Mouse (Mus musculus) brown adipose tissue, adult 24 weeks (tissue): ENCODE results near the gene Msmp. TPM values are rescaled to one million over a fixed set of nuclear protein-coding genes. Genes with fewer than 3 reads are reported as not detected.
A peak's percentile ranks its signal among the peaks of the same experiment; 100 is the strongest.
"Not testable (repeated sequence)": the region's sequence is repeated elsewhere in the genome, so short reads cannot be mapped to it uniquely, and the experiment has no call there.

Experiments
- H3K27ac ChIP-seq: fragments of 200-500 bp; replicated peaks from 2 replicates; pipeline ENCODE4 v1.5.1; 2012; ENCODE audit warnings: low read depth, mild to moderate bottlenecking, low read length
- H3K4me1 ChIP-seq: fragments of 200-500 bp; 2 replicates; pipeline ENCODE4 v1.6.1; 2012; ENCODE audit warnings: low read length, mixed read lengths; ENCODE audit not compliant: control insufficient read depth, insufficient read depth, insufficient read length
- H3K4me3 ChIP-seq: fragments of 200-500 bp; 2 replicates; pipeline ENCODE4 v1.5.1; 2012; ENCODE audit warnings: low read depth, mild to moderate bottlenecking, low read length, moderate library complexity; ENCODE audit not compliant: insufficient read depth
- polyA plus RNA-seq: library from polyadenylated mRNA; stranded (reverse); fragments of >200 nt; gene quantifications from 2 replicates; pipeline ENCODE4 v1.2.4, GENCODE M21; 2012; ENCODE audit not compliant: missing spikeins, insufficient read depth, insufficient read length

The Msmp gene
- polyA plus RNA-seq, 1 experiment: not detected

DNA sequence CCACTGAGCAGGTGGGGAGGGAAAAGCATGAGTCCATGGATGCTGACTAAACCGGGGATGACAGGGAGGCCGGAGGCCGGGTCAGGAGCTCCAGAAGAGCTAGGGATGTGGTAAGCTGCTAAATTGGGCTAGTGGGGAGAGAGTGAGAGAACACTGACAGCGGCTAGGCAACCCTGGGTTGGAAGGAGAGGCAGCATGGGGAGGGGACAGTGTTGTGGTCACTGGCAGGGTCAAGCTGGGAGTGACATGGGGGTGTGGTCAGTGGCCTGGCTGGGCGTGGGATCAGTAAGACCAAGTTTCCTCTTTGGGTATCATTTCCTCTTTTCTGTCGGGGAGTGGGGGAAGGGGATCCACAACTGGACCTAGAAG is 24.1 kb downstream of the Msmp start:
- H3K27ac ChIP-seq: peak overlapping the region; percentile 77
- H3K4me3 ChIP-seq: peak overlapping the region; percentile 92
- peaks cover 26% of the 10 kb centered on the region for H3K4me1 ChIP-seq

DNA sequence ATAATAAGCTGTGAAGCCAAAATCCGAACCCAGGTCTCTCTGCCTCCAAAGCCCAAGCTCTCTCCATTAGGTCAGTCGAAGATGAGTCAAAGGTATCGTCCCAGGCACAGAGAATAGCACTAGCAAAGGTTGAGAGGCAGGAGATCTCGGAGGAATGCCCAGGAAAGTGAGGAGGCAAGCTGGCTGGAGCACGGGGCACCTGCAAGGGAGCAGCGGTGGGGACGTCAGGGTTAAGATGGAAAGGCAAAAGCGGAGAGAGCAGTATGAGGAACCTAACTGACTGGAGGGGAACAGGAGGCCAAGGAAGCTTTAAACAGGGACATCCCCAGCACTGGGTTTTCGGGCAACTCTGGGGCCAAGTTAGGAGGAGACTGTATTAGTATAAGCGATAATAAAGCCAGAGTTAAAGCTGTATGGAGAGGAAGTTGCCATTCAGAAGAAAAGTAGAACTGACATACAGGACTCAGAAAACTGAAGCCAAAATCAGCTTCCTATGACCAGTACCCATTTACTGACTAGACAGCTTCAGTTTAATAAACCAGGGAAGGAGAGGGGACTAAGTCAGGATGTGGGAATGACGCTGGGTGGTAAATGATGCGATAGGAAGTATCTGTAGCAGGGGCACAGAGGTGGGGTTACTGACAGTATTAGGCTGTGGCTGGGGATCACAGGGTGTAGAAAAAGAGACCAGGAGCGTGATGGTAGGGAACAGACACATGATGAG is 24.6 kb downstream of the Msmp start:
- H3K4me3 ChIP-seq: peak overlapping the region; percentile 92
- peaks cover 26% of the 10 kb centered on the region for H3K4me1 ChIP-seq
- H3K27ac ChIP-seq: peak overlapping the region; percentile 77

- H3K4me3 ChIP-seq: peak overlapping the region; percentile 34
- H3K27ac ChIP-seq: peak overlapping the region; percentile 58
- H3K4me1 ChIP-seq: peaks cover 26% of the 10 kb centered on the region
Observed at GRCm38 (mm10) chr4:43558631-43559356, 25.5 kb downstream of the Msmp start.

GRCm38 (mm10) chr4:43558028-43558630 is 26.2 kb downstream of the Msmp start:
- peak overlapping the region; percentile 8 for H3K4me3 ChIP-seq
- peaks cover 26% of the 10 kb centered on the region for H3K4me1 ChIP-seq
- peak overlapping the region; percentile 58 for H3K27ac ChIP-seq

GRCm38 (mm10) chr4:43555926-43556325 is 28.4 kb downstream of the Msmp start:
- Histone ChIP-seq H3K4me1 (peaks cover 26% of the 10 kb centered on the region), H3K27ac (no peak overlapping the region)

GRCm38 (mm10) chr4:43553891-43554290 is 30.4 kb downstream of the Msmp start:
- Histone ChIP-seq H3K4me1 (peaks cover 11% of the 10 kb centered on the region), H3K4me3 (no peak overlapping the region), H3K27ac (no peak overlapping the region)

More at GRCm38 (mm10) chr4:43555926-43556325, 28.4 kb downstream of the Msmp start:
- no peak overlapping the region for H3K4me3 ChIP-seq

DNA sequence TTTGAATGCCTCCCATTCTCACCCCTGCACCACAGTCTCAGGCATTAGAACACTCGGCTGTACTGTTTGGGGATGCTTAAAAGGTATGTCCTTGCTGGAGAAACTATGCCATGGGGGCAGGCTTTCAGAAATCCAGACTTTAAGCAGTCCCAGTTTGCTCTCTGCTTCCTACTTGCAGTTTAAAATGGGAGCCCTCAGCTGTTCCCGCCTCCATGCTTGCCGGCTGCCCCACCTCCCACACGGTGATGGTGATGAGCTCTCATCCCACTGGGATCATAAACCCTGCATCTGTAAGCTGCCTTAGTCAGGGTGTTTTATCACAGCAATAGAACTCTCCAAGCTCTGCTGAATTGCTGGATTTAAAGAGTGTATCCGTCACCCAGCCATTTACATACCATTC is 31.9 kb downstream of the Msmp start:
- H3K4me3 ChIP-seq: no peak overlapping the region
- H3K27ac ChIP-seq: no peak overlapping the region

DNA sequence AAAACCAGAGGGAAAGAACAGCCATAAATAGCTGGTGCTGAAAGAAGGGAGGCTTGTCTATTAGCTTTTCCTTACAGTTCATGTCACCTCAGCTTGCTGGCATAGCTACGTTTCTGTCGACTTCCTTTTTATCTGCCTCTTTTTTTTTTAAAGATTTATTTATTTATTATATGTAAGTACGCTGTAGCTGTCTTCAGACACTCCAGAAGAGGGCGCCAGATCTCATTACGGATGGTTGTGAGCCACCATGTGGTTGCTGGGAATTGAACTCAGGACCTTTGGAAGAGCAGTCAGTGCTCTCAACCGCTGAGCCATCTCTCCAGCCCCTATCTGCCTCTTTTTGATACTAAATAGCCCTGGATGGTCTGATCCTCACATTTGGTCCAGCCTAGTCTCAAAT is 32.4 kb downstream of the Msmp start:
- H3K4me1 ChIP-seq, H3K27ac ChIP-seq, H3K4me3 ChIP-seq: not testable (repeated sequence)

More for the DNA sequence above, 31.9 kb downstream of the Msmp start:
- H3K4me1 ChIP-seq: no peaks in the 10 kb centered on the region; the same call in 1 of the 2 replicates

GRCm38 (mm10) chr4:43549055-43549454 is 35.2 kb downstream of the Msmp start:
- no peaks in the 10 kb centered on the region for H3K4me1 ChIP-seq
- no peak overlapping the region for H3K27ac ChIP-seq
- no peak overlapping the region for H3K4me3 ChIP-seq

GRCm38 (mm10) chr4:43547160-43547559 is 37.1 kb downstream of the Msmp start:
- no peak overlapping the region for H3K27ac ChIP-seq
- H3K4me3 ChIP-seq: no peak overlapping the region
- no peaks in the 10 kb centered on the region for H3K4me1 ChIP-seq

DNA sequence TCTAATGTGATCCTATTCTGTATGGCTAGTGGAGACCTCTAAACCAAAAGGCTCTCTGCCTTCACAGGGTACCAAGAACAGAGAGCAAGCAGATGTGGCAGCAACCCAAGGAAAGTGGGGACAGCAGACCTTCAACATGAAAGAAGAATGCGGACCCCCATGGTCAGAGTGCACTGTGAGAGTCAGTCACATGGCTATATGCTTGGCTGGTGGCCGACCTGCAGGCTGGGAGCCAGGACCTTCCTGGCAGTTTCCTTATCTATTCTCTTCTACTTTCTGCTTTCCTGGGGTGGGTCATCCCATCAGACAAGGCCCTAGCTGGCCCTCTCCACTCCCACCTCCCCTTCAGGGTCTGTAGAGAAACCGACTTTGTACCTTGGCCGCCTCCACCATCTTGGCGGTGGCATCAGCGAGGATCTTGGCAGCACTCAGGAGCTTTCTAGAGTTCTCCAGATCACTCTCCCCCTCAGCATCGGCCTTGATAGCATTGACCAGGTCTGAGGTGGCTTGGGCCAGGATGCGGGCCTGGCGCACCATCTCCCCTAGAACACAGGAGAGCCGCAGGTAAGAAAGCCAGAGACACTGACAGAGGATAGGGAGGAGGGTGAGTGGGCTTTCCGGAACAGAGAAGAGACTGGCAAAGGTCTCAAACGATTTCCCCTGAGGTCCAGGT is 37.8 kb downstream of the Msmp start:
- no peaks in the 10 kb centered on the region for H3K4me1 ChIP-seq

GRCm38 (mm10) chr4:43542044-43542443 is 42.2 kb downstream of the Msmp start:
- Histone ChIP-seq H3K27ac (no peak overlapping the region), H3K4me1 (no peaks in the 10 kb centered on the region), H3K4me3 (no peak overlapping the region)

More for the DNA sequence above, 37.8 kb downstream of the Msmp start:
- Histone ChIP-seq H3K4me3 (no peak overlapping the region), H3K27ac (no peak overlapping the region)

DNA sequence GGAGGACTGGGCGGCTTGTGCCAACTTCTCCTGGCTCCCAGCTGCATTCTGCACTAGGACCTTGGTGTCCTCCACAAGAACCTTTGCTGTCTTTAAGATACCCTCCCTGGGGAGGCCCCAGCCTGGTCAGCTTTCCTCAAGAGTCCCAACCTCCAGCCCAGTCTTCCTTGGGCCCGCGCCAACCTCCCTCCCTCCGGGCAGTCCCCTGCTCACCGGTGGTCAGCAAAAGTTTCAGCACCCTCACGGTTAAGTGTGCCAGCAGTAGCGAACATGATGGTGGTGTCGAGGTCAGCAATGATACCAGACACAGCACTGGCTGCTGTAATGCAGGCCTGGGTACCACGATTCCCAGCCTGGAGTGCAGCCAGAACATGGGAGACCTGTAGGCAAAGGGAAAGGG is 48.3 kb downstream of the Msmp start:
- H3K4me3 ChIP-seq: no peak overlapping the region
- H3K4me1 ChIP-seq: no peaks in the 10 kb centered on the region
- no peak overlapping the region for H3K27ac ChIP-seq

DNA sequence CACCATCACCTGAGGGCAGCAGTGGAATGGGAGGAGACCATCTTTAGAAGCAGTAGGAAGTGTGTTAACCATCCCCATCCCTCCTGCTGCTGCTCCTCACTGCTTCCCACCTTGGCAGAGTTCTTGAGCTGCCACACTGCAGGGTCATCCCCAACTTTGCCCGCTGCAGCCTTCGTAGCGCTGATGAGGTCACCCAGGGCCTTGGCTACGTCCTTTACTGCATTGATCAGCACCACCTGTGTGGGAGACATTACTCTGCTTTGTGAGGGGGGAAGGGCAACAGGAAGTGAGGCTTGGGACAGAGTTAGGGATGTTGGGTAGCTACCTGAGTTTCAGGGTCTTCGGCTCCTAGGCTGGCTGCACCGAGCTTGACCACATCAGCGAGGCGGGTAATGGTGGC is 48.7 kb downstream of the Msmp start:
- no peak overlapping the region for H3K27ac ChIP-seq
- no peak overlapping the region for H3K4me3 ChIP-seq
- H3K4me1 ChIP-seq: no peaks in the 10 kb centered on the region

- H3K4me3 ChIP-seq: no peak overlapping the region
- H3K4me1 ChIP-seq: no peaks in the 10 kb centered on the region
- H3K27ac ChIP-seq: no peak overlapping the region
Observed at GRCm38 (mm10) chr4:43533270-43533669, 51.0 kb downstream of the Msmp start.
